Mouse (Mus musculus) lung, embryonic 16.5 days (tissue): ENCODE measurements around the gene Aqr. TPM values are rescaled to one million over a fixed set of nuclear protein-coding genes. Genes with fewer than 3 reads are reported as not detected.
A peak's percentile ranks its signal among the peaks of the same experiment; 100 is the strongest.
"Not testable (repeated sequence)": the region's sequence is repeated elsewhere in the genome, so short reads cannot be mapped to it uniquely, and the experiment has no call there.

Experiments
- ATAC-seq: fragments of 200-750 bp; cut with Nextera tagmentation; 2 replicates; pipeline ENCODE4 v1.8.0; 2017; ENCODE audit warnings: low read depth, mild to moderate bottlenecking, moderate library complexity
- H3K27ac ChIP-seq: fragments of 300-500 bp; sonication (generic); 2 replicates; pipeline ENCODE4 v1.5.1; 2014; ENCODE audit warnings: mild to moderate bottlenecking, control low read depth, low read length
- H3K27me3 ChIP-seq: fragments of 300-500 bp; sonication (generic); 2 replicates; pipeline ENCODE4 v1.6.1; 2014; ENCODE audit warnings: low read depth, low read length, mixed read lengths; ENCODE audit not compliant: control insufficient read depth, insufficient read depth
- H3K36me3 ChIP-seq: fragments of 300-500 bp; sonication (generic); 2 replicates; pipeline ENCODE4 v1.6.1; 2014; ENCODE audit warnings: low read length; ENCODE audit not compliant: control insufficient read depth, insufficient read depth
- H3K4me1 ChIP-seq: fragments of 300-500 bp; sonication (generic); replicated peaks from 2 replicates; pipeline ENCODE4 v1.6.1; 2014; ENCODE audit warnings: low read length, mixed read lengths; ENCODE audit not compliant: control insufficient read depth, insufficient read depth
- H3K4me2 ChIP-seq: fragments of 300-500 bp; sonication (generic); 2 replicates; pipeline ENCODE4 v1.6.1; 2014; ENCODE audit warnings: low read depth, low read length, control low read depth
- H3K4me3 ChIP-seq: fragments of 300-500 bp; sonication (generic); 2 replicates; pipeline ENCODE4 v1.5.1; 2014; ENCODE audit warnings: mild to moderate bottlenecking, low read length, control low read depth
- H3K9ac ChIP-seq: fragments of 300-500 bp; sonication (generic); 2 replicates; pipeline ENCODE4 v1.6.1; 2014; ENCODE audit warnings: low read length, control low read depth
- H3K9me3 ChIP-seq: fragments of 300-500 bp; sonication (generic); 2 replicates; pipeline ENCODE4 v1.6.1; 2016; ENCODE audit warnings: low read length; ENCODE audit not compliant: control insufficient read depth
- WGBS: fragments of 180-500 bp; shearing (Covaris S2); extraction: QIAGEN DNeasy Blood & Tissue Kit; methylation state at CpG from one replicate; pipeline ENCODE4 v1.1.7; 2014; 5-methylcytosine and 5-hydroxymethylcytosine counted together
- polyA plus RNA-seq: library from polyadenylated mRNA; unstranded; fragments of >200 nt; fragmentation: Nextera tagmentation; extraction: Ambion mirVana; gene quantifications from 2 replicates; pipeline ENCODE4 v1.2.1, GENCODE M21; 2015

Gene Aqr
- polyA plus RNA-seq: 34.6 and 38.5 TPM in 2 replicates

DNA sequence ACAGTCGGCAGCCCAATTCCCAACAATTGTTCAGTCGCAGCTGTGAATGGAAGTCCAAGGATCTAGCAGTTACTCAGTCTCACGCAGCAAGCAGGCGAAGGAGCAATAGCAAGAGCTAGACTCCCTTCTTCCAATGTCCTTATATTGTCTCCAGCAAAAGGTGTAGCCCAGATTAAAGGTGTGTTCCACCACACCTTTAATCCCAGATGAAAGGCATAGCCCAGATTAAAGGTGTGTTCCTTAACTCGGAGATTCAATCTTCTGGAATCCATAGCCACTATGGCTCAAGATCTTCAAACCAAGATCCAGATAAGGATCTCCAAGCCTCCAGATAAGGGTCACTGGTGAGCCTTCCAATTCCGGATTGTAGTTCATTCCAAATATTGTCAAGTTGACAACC is at the start of gene Aqr:
Gene Aqr (minus strand): TSS at position 101 of the 400 bp plus-strand sequence.
- ATAC-seq, H3K27me3 ChIP-seq, H3K4me2 ChIP-seq, H3K27ac ChIP-seq, H3K4me1 ChIP-seq, H3K36me3 ChIP-seq, H3K4me3 ChIP-seq, H3K9me3 ChIP-seq, H3K9ac ChIP-seq: not testable (repeated sequence)
- 69% methylated on average over 1 of the region's 6 CpGs for WGBS

DNA sequence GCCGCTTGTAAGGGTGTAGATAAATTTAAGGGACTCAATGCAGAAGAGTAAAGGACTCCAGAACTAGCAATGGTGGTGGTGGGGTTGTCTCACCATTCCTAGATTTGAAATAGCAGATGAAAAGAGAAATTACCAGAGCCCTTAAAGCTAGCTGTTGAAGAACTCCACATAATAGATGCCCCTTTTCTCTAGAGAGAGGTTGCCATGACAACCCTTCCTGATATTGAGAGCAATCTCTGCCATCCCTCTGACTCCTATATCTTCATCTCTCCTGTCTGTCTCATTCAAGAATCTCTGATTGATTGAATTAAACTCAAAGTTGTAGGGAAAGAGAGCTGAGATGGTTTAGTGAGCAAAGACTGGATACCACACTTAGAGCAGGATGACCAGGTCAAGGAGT is 49.7 kb upstream of the Aqr start:
- no peaks in the 10 kb centered on the region for H3K4me1 ChIP-seq
- H3K27me3 ChIP-seq: no peaks in the 10 kb centered on the region
- H3K4me2 ChIP-seq: no peak overlapping the region
- H3K27ac ChIP-seq: no peak overlapping the region
- no peaks in the 10 kb centered on the region for H3K9me3 ChIP-seq
- no peaks in the 10 kb centered on the region for H3K36me3 ChIP-seq
- ATAC-seq: no peak
- no peak overlapping the region for H3K4me3 ChIP-seq
- H3K9ac ChIP-seq: no peak overlapping the region
- WGBS: 64% methylated on average over 1 of the region's 1 CpGs

DNA sequence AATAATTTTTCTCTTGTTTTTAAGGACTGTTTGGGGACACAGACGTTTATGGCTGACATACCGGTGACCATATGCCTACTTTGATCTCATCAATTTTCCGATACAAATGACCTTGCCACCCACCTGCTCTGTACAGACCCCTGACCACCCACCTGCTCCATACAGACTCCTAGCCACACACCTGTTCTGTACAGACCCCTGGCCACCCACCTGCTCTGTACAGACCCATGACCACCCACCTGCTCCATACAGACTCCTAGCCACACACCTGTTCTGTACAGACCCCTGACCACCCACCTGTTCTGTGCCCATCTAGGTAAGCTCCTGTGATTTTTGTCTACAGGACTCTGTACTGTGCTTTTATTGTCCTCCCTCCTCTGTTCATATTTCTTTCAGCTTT is 48.8 kb upstream of the Aqr start:
- WGBS: 81% methylated on average over 3 of the region's 3 CpGs
- Histone ChIP-seq H3K27me3 (no peaks in the 10 kb centered on the region), H3K4me2 (no peak overlapping the region), H3K27ac (no peak overlapping the region), H3K4me1 (no peaks in the 10 kb centered on the region), H3K9me3 (no peaks in the 10 kb centered on the region), H3K36me3 (no peaks in the 10 kb centered on the region), H3K9ac (no peak overlapping the region), H3K4me3 (no peak overlapping the region)
- no peak for ATAC-seq

DNA sequence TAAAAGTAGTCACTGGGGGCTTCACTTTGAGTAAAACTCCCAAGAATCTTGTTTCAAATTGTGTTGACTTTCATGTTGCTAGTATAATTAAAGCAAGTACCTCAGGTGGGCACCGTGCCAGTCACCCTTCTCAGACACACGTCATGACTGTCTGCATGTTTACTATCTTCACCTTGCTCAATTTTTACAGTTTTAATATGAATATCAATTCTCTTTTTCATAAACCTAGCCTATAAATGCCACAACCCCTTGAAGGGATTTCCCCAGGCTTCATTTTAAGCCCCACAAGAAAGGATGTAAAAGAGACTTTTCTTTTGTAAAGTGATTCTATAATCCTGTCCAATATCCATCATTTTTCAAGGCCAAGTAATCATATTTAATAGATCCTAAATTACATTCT is 44.4 kb upstream of the Aqr start:
- Histone ChIP-seq H3K4me1 (no peaks in the 10 kb centered on the region), H3K9me3 (no peaks in the 10 kb centered on the region), H3K27ac (no peak overlapping the region), H3K27me3 (no peaks in the 10 kb centered on the region), H3K36me3 (no peaks in the 10 kb centered on the region), H3K9ac (no peak overlapping the region), H3K4me3 (no peak overlapping the region), H3K4me2 (no peak overlapping the region)
- WGBS: 53% methylated on average over 2 of the region's 2 CpGs
- ATAC-seq: no peak

DNA sequence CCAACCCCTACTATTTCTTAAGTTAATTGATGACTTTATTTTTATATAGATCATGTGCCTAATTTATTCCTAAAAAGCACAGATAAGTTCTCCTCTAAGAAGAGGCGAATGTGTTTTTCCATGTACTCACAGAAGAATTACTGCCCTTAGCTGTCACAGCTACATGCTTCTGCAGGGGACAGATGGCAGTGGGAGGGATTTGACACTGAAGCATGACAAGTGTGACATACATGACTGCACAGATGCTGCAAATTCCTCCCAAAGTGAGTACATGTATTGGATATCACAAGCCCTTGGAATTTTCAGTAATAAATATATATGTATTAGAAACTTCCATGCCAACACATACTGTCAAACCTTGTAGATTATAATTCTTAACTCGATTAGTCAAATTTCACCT is 41.8 kb upstream of the Aqr start:
- 75% methylated on average over 2 of the region's 2 CpGs for whole genome bisulfite sequencing
- H3K9me3 ChIP-seq: no peaks in the 10 kb centered on the region
- no peak overlapping the region for H3K4me2 ChIP-seq

DNA sequence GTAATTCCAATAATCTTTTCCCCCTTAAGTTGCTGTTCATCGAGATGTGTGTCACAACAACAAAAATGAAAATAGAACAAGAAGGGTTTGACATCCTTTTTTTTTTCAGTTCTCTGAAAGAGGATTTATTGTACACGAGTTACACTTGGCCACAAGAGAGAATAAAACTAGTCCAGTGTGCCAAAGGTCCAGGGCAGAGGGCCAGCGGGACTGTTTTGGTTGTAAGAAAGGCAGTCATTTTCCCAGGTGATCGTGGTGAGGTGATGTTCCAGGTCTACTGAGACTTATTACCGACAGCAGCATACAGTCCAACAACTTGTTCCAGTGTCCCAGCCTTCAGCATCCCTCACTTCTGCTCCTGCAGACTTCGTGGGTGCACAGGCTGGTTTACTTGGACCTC is 18.2 kb upstream of the Aqr start:
- no peak for ATAC-seq
- Histone ChIP-seq H3K4me3 (no peak overlapping the region), H3K4me1 (peaks cover 4% of the 10 kb centered on the region), H3K9ac (no peak overlapping the region), H3K9me3 (no peaks in the 10 kb centered on the region), H3K27me3 (no peaks in the 10 kb centered on the region), H3K36me3 (no peaks in the 10 kb centered on the region), H3K27ac (no peak overlapping the region), H3K4me2 (no peak overlapping the region)
- 65% methylated on average over 6 of the region's 6 CpGs for WGBS

More for the DNA sequence above, 41.8 kb upstream of the Aqr start:
- no peak overlapping the region for H3K27ac ChIP-seq
- H3K27me3 ChIP-seq: no peaks in the 10 kb centered on the region
- no peak for ATAC-seq
- H3K36me3 ChIP-seq: no peaks in the 10 kb centered on the region
- no peak overlapping the region for H3K4me3 ChIP-seq
- no peak overlapping the region for H3K9ac ChIP-seq
- no peaks in the 10 kb centered on the region for H3K4me1 ChIP-seq

DNA sequence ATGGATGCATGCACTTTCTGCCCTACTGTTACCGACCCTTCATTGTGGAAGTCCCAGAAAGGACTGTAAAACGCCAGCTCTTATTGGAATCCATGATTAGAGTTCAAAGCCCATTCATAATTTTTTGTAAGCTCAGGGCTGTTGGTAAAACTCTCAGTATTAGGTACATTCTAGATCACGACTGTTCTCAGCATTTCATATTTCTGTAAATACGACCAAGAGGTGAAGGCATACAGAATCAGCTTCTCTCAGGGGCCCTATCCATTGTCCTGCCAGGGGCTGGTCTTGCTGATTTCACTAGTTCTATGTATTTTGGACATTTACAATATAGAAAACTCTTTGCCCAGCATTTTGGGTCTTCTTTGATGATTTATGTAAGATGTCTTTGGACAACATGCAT is 14.8 kb upstream of the Aqr start:
- H3K36me3 ChIP-seq: no peaks in the 10 kb centered on the region
- H3K4me1 ChIP-seq: peaks cover 9% of the 10 kb centered on the region
- no peak for ATAC-seq
- peak overlapping the region; percentile 91 for H3K9ac ChIP-seq
- no peak overlapping the region for H3K27ac ChIP-seq
- H3K27me3 ChIP-seq: no peaks in the 10 kb centered on the region
- H3K9me3 ChIP-seq: no peaks in the 10 kb centered on the region
- H3K4me2 ChIP-seq: peak overlapping the region; percentile 58
- H3K4me3 ChIP-seq: peak overlapping the region; percentile 75
- WGBS: 30% methylated on average over 4 of the region's 4 CpGs

DNA sequence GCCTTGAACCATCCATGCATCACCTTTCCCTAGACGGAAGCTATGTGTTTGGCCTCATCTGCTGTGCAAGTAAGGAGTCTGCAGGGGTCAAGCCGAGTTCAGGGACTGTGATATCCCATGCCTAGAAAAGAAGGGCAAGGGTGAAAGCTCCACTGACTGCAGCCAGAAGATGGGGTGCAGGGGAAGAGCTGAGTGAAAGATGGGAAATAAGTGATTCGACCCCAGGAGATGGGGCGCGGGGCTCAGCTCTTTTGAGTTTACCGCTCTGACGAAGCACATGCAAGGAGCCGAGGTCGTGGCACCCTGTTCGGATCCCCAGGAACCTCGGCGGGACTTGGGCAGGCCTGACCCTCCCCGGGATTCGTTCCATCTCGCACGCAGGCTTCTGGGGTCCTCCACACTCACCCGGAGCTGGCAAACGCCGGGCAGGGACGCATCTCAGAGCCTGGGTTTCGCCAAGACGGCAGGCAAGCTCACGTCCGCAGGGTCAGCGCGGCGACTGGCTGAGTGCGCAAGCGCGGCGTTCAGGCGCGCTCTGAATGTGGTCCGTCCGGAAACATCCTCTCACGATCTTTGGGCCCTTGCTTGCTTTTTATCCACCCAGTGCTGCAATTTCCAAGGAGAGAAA is 14.2 kb upstream of the Aqr start, which contains the start of gene Zfp770:
Gene Zfp770 (minus strand): TSS at position 538 of the 628 bp plus-strand sequence.
- H3K4me3 ChIP-seq: peak within 1 kb of the TSS; percentile 75
- H3K4me1 ChIP-seq: peaks cover 9% of the 10 kb centered on the region
- no peaks in the 10 kb centered on the region for H3K9me3 ChIP-seq
- H3K9ac ChIP-seq: peak within 1 kb of the TSS; percentile 91
- ATAC-seq: peak; percentile 95
- H3K36me3 ChIP-seq: peaks cover 2% of the 10 kb centered on the region; the same call in 1 of the 2 replicates
- H3K27ac ChIP-seq: peak within 1 kb of the TSS; percentile 53
- under 1% methylated on average over 35 of the region's 36 CpGs for WGBS
- peak within 1 kb of the TSS; percentile 58 for H3K4me2 ChIP-seq
- H3K27me3 ChIP-seq: no peaks in the 10 kb centered on the region

DNA sequence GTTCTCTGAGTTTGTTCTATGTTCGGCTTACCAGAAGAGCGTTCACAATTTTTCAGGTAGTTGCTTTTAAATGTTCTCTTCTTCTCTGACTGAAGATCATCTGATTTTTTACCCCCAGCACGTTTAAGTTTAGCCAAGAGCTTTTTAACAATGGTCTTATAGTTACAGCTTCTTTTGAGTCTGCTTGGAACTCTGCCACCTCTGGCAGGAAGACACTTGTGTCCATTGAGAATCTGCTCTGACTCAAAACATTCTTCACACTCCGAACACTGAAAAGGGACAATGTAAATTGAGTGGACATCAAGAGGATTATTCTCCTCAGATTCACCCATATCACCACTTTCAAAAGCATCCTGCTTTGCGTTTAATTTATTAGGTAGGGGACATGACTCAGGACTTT is 9.6 kb upstream of the Aqr start:
- Histone ChIP-seq H3K27ac (no peak overlapping the region), H3K9ac (no peak overlapping the region), H3K9me3 (no peaks in the 10 kb centered on the region), H3K4me2 (no peak overlapping the region), H3K36me3 (peaks cover 13% of the 10 kb centered on the region; the same call in 1 of the 2 replicates), H3K27me3 (no peaks in the 10 kb centered on the region), H3K4me3 (no peak overlapping the region), H3K4me1 (peaks cover 9% of the 10 kb centered on the region)
- WGBS: 88% methylated on average over 5 of the region's 5 CpGs
- ATAC-seq: no peak
